Mouse (Mus musculus) lung, postnatal 36 days (tissue): Measurements from ENCODE around the gene Khdrbs1.
A peak's percentile ranks its signal among the peaks of the same experiment; 100 is the strongest.
"Not testable (repeated sequence)": the region's sequence is repeated elsewhere in the genome, so short reads cannot be mapped to it uniquely, and the experiment has no call there.

Source experiments
- DNase-seq: peaks from one replicate; pipeline ENCODE4 v3.0.0; 2022; ENCODE audit warnings: mixed read lengths

The Khdrbs1 gene

DNA sequence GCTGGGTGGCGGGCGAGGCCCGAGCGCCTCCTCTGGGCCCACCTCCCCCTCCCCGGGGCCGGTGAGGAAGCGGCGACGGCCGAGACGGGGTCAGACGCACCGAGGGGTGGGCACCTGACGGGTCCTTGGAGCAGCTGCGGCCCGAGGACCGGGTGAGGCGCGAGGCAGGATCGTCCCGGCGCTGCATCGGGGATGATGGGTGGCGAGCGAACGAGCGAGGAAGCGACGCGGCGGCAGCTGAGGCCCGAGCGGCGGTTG, 200 bp downstream of the Khdrbs1 start:
- DNase-seq: no peak

DNA sequence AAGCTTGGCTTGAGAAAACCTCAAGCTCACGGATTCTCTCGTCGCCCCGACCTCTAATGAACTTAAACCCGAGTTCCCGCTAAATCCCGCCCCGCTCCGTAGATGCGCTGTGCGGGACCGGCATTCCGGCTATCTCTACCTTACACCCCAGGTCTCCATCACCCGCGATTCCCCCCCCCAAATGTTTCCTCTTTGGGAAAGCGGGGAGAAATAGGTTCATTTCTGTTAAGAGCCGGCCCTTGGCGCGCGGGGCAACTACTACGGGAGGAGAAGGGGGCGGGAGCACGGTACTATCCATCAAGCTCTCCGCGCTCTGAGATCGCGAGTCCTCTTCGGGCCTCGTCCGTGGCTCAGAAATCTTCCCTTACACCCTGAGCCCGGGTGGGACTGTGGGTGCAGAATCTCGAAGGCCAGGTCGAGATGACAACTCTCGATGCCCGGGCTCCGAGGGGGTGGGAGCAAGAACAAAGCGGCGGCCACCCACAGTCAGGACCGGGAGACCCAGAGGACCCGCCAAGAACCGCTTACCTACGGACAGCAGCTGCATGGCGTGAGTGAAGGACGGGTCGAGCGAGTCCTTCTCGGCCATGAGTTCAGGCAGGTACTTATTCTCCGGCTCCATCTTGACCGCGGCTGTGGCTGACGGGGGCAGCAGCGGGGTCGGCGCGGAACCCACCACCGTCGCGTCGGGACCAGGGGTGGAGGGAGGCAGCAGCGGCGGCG, 691 bp downstream of the Khdrbs1 start:
- peak; percentile 53 for DNase-seq

DNA sequence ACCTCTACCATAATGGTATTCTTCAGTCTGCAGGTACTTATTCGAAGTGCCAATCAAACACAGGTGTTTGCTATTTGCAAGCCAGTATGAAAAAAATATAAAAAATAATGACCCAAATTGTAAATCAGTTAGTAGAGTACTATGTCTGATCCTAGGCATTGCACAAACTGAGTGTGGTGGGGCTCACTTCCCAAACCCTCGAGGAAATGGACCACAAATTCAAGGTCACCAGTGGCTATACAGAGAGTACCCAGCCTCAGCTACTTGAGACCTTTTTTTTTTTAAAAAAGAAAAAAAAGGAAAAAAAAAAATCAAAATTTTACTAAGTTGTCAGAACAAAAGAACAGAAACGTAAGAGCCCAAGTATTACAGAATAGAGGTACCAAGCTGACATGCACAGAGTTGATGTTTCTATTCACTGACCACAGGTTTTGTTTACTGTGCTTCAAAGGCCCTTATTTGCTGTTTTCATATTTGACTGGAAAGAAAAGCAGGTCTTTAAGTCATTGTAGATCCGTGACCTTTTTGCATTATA, 2.9 kb downstream of the Khdrbs1 start:
- DNase-seq: no peak

DNA sequence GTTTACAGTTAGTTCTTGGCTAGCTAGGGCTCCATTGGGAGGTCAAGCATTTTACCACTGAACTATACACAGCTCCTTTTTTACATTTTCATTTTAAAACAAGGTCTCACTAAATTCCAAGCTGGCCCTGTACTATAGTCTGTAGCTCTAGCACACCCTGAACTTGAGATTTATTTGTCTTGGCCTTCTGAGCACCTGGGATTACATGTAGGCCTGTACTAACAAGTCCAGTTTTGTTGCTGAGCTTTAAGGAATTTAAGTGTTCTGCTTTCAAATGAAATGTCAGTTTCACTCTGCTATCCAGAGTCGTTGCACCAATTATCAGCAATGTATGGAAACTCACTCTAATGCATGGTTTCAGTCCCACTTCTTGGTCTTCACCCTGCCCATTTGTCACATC, 5.9 kb downstream of the Khdrbs1 start:
- peak; percentile 6 for DNase-seq

DNA sequence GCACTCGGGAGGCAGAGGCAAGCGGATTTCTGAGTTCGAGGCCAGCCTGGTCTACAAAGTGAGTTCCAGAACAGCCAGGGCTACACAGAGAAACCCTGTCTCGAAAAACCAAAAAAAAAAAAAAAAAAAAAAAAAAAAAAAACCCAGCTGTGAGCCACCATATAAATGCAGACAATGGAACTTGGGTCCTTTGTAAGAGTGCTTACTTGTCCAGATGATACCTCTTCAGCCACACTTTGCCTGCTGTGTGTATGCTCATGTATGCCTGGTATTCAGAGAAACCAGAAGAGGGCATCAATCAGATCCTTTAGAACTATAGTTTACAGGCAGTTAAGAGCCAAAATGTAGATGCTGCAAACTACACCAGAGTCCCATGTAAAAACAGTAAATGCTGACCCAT, 6.6 kb downstream of the Khdrbs1 start:
- DNase-seq: not testable (repeated sequence)

DNA sequence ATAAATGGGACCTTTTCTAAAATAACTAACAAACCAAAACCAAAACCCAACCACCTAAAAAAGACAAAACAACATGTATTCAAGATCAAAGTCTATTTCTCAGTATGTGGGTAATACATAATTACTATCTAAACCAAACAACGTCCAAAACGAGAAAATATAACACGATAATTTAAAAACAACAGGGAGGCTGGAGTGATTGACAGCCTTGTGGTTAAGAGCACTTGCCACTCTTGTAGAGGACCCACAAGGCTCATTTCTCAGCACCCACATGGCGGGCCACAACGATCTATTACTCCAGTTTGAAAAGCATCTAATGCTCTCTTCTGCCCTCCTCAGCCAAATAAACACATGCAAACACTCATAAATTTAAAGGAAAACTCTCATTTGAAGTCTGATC, 10.7 kb downstream of the Khdrbs1 start:
- no peak for DNase-seq

DNA sequence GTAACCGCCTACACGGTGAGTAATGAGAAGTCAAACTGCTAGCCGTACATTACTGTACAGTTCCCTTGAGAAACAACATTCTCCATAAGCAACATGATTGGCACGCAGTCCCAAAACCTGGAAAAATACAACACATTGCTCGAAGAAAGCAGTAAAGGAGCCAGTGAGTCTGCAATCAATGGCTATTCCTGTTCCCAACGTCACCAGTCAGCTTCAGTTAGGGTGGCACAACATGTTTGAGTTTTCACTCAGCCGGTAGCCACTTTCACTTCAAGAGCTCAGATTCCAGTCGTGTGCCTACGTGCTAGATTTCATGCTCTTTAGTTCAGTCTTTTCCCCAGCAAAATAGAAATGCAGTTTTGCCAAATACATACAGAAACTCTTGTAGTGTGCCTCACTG, 25.8 kb downstream of the Khdrbs1 start:
- DNase-seq: no peak

DNA sequence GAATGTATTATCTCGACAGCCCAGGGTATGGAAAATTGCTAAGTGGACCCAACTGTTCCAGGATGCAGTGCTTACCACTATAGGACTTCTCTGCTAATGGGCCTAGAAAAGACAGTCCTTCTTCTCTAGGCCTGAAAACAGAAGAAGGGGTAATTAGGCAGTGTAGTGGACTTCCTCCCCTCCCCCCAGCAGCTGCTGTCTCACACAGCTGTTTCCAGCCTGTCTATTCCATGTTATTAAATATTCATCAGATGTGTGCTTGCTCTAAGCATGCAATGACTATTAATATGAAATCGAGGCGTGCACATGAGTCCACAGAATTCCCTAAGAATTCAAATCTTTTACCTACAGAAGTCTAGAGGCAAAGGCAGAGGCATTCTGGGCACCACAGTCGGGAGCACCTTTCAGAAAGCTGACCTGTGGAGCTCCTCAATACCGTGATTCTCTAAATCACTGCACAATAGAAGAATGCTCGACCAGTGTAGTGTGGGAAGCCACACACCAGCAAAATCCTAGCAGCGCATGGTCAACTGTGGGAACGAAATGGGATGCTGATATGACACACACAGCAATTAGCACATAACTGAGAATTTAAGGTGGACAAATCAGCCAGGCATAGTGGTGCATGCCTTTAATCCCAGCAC, 32.5 kb downstream of the Khdrbs1 start:
- DNase-seq: no peak

DNA sequence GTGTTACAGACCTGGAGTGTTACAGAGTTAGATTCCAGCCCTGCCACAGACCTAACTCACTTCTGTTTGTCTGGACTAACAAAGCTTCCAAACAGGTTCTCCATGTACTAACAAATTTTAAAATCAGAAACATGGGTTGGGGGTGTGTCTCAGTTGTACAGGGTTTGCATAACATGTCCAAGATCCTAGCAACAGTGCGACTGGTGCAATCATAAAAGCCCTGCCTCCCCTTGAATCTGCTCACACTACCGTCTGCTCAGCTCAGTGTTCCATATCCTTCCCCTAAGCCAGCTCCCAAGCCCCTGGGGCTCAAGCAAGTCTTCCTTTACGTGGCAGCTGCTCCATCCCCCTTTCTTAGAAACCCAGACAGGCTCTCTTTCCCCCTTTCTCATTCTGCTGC, 35.4 kb downstream of the Khdrbs1 start:
- no peak for DNase-seq

DNA sequence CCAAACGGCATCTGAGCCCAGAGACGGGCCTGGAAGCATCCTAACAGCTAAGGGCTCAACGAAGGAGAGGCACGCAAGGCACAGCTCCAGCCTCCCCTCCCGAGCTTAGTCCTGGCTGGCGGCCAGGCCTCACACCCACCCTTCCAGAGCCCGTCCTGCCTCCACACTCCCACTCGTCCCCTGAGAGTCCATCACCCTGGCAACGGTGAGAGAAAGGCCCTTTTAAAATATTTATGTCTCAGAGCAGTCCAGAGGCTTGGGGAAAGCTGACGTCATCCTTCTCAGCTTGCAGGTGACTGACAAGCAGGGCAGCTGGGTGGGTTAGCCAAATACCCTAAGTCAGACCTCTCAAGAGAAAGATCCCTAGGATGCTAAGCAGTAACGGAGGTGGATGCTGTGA, 39.6 kb downstream of the Khdrbs1 start:
- DNase-seq: peak; percentile 31

DNA sequence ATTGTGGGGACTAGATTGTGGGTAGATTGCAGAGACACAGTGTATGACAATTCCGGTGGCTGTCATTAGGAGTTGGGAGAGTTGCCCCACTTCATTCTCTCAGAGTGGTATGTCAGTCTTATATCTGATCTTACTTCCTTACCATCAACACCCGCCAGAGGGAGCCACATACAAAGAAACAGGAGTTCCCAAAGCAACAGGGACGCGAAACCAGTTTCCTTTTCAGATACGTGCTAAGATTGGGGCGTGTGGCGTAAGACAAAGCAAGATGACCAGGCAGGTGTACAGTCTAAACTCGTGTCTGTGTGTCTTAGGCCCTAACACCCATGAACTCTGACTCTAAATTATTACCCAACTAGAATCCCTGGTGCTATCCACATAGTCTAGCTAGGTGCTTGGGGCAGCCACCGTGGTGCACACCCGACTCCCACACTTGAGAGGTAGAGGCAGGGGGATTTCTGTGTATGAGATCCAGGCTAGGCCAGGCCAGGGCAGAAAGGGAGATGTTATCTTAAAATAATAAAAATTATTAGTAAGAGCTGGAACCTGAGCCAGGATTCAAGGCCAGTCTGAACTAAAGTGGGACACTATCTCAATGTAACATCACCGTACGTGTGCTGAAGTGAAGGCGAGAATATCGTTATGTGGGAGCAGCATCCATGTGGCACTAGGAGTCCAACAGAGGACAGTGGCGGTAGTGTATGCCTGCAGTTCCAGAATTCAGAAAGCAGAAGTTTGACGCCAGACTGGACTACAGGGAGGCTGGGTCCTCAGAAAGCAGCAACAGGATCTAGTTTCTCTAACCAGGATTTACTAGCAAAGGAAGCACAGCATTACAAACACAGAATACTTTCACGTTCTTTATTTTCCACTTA, 40.4 kb downstream of the Khdrbs1 start:
- peak; percentile 97 for DNase-seq

DNA sequence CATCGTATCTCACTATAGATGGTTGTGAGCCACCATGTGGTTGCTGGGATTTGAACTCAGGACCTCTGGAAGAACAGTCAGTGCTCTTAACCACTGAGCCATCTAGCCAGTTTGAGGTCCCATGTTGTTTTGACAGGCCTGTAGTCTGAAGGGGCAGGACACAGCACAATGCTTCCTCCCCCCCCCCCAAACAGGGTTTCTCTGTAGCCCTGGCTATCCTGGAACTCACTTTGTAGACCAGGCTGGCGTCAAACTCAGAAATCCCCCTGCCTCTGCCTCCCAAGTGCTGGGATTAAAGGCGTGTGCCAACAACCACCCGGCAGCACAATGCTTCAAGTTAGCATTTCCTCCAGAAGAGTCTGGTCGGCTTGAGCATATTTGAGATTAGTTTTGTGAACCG, 41.4 kb downstream of the Khdrbs1 start:
- not testable (repeated sequence) for DNase-seq

DNA sequence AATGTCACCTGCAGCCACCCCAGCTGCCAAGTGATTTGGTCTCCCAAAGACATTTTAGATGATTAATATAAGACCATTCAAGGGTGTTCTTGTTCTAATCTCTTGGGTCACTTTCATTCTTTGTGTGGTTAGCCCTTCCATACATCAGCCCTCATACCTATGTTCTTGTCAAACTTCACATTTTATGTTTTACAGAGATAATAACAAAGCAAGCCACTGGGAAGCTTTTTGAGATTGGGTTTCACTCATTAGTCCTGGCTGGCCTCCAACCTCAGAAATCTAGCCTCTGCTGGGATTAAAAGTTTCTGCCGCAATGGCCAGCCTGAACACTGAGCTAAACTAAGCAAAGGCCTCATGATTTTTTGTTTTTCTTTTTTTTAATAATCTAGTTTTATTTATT, 41.9 kb downstream of the Khdrbs1 start:
- no peak for DNase-seq

DNA sequence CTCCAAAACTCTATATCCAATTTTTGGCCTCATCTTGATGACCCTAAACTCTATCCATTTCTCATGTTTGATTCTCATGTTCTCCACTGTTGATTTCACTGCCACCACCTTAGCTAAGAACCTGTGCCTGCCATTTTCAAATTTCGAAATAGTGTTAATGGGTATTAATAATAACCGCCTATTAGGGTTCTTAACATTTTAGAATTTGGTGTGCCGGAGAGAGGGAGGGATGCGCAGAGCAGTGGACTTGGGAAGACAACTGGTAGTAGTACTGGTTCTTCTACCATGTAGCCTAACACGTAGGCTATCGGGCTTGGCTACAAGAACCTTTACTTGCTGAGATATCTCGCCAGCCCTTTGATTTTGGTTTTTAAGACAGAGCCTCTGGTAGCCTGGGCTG, 44.9 kb downstream of the Khdrbs1 start:
- no peak for DNase-seq

DNA sequence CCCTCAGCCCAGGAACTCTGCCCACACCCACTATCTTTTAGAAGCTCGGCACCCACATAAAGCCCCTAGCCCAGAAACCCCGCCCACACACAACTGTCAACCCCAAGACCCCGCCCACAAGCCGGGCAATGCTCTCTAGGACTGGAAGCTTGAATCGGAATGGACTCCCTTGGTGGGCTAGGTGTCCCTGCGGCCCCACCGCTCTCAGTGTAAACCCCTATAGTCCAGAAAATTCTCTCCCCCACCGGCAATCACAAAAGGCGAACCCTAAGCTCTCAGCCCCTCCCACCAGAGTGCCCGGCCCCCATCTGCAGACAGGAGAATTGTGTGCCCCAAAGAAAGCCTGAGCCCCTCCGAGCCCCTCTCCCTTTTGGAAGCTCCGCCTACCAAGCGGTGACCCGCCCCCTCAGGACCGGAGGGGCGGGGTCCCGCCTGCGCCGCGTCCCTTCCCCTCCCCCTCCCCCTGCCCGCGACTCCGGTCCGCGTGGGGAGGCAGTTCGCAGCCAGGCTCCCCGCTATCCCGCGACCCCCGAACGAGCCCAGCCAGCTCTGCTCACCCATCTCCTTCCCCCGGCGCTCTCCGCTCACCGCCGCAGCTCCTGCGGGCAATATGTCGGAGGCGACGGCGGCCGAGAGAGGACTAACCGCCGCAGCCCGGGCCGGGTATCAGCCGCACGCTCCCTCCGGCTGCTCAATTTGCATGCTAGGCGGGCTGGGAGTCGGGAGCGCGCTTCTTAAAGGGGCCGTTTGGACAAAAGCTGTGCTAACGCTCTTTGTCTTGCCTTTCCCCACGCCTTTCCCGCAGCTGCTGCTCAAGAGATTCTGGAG, 45.7 kb downstream of the Khdrbs1 start, which contains the start of gene Tmem39b:
Tmem39b (minus strand) TSS at position 681 of the 828 bp plus-strand sequence.
- DNase-seq: peak; percentile 95

DNA sequence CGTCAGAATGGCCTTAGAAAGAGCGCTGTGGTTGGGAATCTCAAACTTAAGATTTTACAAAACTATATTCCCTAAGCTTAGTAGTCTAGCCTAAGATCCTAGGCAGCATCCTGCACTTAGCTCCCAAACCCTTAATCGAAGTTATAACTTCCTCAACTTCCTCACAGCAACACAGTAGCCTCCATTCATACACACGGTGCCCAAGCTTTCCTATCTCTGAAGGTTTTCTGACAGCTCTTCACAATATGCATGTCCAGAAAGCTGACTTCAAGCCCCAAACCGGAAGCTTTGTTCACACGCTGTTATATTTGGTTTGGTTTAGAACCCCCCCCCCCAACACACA, 46.3 kb downstream of the Khdrbs1 start:
- no peak for DNase-seq

DNA sequence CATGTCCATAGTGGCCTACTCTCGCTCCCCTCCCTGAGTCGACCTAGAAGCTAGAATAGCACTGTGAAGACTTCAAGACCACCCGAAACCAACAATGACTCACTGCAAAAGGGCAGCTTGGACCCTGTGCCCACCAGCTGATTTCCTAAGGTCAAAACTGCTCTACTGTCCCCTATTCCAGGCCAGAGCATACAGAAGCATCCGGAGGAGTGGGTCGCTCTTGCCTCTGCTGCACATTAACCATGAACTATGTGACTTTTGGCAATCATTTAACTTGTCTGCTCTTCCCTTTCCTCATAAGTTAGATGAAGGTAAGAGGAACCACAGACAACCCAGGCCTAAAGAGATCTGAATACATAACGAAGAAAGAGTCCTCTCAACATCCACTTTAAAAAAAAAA, 57.6 kb downstream of the Khdrbs1 start:
- DNase-seq: no peak

DNA sequence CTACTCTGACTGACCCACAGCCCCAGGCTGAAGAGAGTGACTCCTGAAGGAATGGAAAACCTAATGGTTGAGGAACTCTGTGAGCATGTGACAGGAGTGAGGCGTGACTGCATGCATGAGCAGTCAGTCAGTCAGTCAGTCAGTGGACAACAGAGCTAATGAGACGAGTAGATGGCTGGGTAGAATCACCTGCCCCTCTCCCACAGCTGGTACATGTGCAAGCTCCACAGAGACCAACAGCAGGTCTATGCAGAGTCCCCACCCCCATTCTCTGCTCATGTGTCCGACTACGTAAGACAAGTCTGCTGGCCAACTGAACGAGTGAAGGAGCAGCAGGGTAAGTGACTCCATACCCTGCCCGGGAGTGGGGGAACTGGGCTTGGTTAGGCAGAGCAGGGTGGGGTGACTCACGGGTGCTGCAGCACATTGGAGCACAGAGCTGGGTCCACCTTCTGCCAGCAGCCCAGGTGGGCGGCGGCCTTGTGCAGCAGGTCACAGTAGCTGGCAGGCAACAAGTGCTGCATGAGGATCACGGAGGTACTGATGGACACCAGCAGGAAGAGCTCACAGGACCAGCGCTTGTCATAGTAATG, 58.1 kb downstream of the Khdrbs1 start:
- no peak for DNase-seq

DNA sequence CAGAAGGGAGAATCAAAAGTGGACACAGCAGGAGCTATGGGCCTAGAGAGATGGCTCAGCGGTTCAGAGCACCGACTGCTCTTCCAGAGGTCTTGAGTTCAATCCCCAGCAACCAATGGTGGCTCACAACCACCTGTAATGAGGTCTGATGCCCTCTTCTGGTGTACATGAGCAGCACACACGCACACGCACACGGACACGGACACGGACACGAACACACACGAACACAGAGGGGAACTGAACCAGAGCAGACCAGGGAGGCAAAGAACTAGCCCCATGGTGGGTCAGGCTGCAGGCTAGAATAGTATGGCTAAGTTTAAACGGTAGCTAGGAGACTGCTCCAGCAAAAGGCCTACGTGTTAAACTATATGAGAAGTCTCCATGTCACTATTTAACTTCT, 60.3 kb downstream of the Khdrbs1 start:
- no peak for DNase-seq

DNA sequence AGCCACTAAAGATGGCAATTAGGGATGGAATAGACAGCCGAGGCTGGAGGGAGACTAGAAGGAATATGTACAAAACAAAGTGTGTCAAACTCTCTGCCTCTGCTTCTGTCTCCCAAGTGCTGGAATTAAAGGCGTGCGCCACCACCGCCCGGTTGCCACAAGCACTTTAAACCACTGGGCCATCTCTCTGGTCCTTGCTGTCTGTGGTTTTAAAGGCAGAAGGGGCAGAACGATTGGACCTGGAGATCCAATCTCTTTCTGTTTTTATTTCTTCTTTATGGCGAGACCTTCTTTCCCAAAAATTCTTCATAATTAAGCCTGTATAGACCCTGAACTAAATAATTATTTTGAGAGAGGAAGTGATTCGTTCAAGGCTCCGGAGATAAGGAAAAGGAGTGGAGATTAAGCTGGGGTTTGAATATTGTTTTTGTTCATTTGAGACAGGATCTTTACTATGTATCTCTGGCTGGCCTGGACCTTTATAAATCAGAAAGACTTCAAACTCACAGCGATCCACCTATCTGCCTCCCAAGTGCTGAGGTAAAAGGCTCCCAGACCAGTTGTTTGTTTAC, 69.1 kb downstream of the Khdrbs1 start:
- no peak for DNase-seq

DNA sequence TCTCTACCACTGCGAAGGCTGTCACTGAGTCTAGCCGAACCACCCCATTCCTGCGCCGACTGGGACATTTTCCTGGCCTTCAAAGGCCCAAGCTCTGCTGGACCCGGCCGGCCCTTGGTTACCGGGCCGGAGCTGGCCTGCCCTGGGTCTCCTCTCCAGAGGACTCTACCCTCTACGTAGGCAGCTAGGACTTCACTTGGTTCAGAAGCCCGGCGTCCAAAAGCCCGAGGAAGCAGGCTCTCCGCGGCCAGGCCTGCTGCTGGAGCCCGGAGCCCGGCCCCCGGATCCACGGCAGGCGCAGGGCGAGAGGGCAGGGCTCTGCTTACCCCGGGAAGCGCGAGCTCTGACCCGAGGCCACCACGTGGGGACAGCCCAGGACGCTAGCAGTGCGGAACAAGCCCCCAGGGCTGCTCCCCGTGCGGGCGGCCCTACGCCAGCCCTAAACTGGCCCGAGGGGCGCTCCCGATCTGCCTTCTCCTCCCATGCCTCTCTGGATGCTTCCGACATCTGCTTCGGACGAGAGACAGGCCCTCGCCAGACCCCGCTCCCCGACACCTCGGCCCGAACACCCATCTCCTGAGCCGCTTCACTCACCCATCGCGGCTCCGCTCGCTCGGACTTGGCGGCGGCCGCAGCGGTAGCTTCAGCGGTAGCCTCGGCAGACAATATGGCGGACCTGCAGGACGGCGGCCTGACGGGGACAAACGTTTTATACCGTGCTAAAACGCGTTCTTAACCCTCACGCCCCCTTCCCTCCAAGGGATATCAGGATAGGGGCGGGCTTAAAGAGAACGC, 69.8 kb downstream of the Khdrbs1 start, which contains the start of gene Kpna6:
Kpna6 (minus strand) TSS at position 685 of the 795 bp plus-strand sequence.
- peak; percentile 90 for DNase-seq
